Mouse (Mus musculus) erythroblast, embryonic 14.5 days (primary cell): ENCODE results near the gene Tmem121. TPM values are rescaled to one million over a fixed set of nuclear protein-coding genes. Genes with fewer than 3 reads are reported as not detected.

Source experiments
- H3K27me3 ChIP-seq: 2 replicates; pipeline ENCODE4 v1.6.1; 2012; ENCODE audit warnings: inconsistent platforms; ENCODE audit not compliant: control insufficient read depth
- H3K36me3 ChIP-seq: 2 replicates; pipeline ENCODE4 v1.6.1; 2012; ENCODE audit warnings: mild to moderate bottlenecking, inconsistent platforms; ENCODE audit not compliant: control insufficient read depth
- H3K4me1 ChIP-seq: 2 replicates; pipeline ENCODE4 v1.6.1; 2012; ENCODE audit warnings: inconsistent platforms; ENCODE audit not compliant: control insufficient read depth
- H3K4me3 ChIP-seq: replicated peaks from 2 replicates; pipeline ENCODE3; 2012; ENCODE audit warnings: moderate library complexity, mild to moderate bottlenecking, inconsistent platforms
- H3K9me3 ChIP-seq: 2 replicates; pipeline ENCODE4 v1.6.1; 2012; ENCODE audit warnings: low read length, inconsistent platforms, mixed read lengths; ENCODE audit not compliant: control insufficient read depth
- GATA1 ChIP-seq: IDR thresholded peaks from 2 replicates; pipeline ENCODE4 v1.6.1; 2012; ENCODE audit warnings: low read length, inconsistent platforms, mixed read lengths
- TAL1 ChIP-seq: IDR thresholded peaks from 3 replicates; pipeline ENCODE4 v1.6.1; 2012; ENCODE audit warnings: low read length, inconsistent platforms, mixed read lengths
- polyA plus RNA-seq: library from polyadenylated mRNA; stranded (reverse); fragments of >175 nt; gene quantifications from 2 replicates; pipeline ENCODE4 v1.2.3, GENCODE M21; 2012

Gene Tmem121
- polyA plus RNA-seq, 1 experiment = not detected

DNA sequence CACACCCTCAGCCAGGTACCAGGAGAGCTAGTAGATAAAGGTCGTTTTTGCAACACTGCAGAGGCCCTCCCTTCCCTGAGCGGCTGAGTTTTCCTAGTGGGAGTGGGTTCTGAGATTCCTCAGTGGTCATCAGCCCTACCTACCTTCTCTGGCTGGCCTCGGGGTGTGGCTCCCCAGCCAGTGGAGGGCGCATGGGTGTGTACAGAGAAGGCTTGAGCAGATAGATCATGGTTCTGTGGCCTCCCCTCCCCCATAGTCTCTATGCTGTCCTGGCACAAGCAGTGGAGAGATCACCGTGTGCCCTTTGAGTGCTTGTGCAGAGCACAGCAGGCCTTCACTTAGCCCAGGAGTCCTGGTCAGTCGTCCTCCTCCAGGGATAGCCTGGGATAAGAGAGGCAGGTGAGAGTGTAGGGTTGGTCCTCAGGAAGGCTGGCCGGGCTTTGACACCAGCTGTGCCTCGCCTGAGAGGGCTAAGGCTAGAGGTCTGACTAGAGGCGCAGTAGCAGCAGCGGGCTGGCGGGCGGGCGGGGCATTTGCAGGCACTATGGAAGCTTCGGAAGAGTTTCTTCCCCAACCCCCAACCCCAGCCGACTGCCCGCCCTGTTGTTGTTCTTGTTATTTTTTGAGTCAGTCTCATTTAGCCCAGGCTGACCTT lies 37.2 kb upstream of the Tmem121 start:
- Histone ChIP-seq H3K9me3 (no peaks in the 10 kb centered on the region), H3K4me3 (no peak overlapping the region), H3K36me3 (peaks cover 22% of the 10 kb centered on the region), H3K4me1 (peaks cover 76% of the 10 kb centered on the region), H3K27me3 (peaks cover 79% of the 10 kb centered on the region)
- TF ChIP-seq TAL1 = no peak
- no peak for TF ChIP-seq GATA1

DNA sequence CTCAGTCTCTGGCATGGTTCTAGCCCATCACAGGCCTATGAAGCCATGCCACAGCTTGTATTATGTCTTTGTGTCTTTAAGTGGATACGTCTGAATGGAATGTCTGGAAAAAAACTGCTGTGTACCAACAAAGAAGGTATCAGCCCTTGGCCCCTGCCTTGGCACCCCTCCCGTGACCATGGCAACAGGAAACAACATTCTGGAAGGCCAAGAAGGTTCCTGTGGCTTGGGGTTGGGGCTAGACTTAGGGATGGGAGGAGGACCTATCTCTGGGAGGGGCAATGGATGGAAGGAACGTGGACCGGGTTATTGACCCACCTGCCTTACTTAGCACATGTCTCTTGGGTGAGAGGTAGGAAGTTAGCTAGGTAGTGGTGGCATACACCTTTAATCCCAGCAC lies 36.4 kb upstream of the Tmem121 start:
- TF ChIP-seq TAL1 = no peak
- TF ChIP-seq GATA1 = no peak
- no peak overlapping the region for H3K4me3 ChIP-seq
- H3K27me3 ChIP-seq = peaks cover 76% of the 10 kb centered on the region
- H3K9me3 ChIP-seq = no peaks in the 10 kb centered on the region
- peaks cover 14% of the 10 kb centered on the region for H3K36me3 ChIP-seq
- H3K4me1 ChIP-seq = peaks cover 70% of the 10 kb centered on the region

DNA sequence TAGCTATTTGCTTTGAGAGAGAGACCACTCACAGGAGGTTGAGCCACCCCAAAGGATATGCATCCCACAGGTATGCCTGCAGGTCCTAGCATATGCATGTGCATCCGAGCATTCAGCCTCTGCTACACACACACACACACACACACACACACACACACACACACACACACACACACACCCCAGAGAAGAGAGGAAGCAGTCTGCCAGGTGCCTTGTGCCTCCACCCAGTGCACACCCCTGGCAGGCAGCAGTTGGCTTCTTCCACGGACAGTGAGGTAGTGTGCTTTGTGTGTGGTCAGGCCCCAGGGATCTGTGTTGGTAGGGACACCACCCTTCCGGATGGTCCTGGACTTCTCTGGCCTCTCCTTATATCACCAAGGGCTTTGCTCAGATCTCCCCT lies 35.8 kb upstream of the Tmem121 start:
- no peak for TF ChIP-seq TAL1
- no peak for TF ChIP-seq GATA1
- Histone ChIP-seq H3K4me3 (no peak overlapping the region), H3K9me3 (no peaks in the 10 kb centered on the region), H3K4me1 (peaks cover 74% of the 10 kb centered on the region), H3K27me3 (peaks cover 76% of the 10 kb centered on the region), H3K36me3 (peaks cover 8% of the 10 kb centered on the region)

DNA sequence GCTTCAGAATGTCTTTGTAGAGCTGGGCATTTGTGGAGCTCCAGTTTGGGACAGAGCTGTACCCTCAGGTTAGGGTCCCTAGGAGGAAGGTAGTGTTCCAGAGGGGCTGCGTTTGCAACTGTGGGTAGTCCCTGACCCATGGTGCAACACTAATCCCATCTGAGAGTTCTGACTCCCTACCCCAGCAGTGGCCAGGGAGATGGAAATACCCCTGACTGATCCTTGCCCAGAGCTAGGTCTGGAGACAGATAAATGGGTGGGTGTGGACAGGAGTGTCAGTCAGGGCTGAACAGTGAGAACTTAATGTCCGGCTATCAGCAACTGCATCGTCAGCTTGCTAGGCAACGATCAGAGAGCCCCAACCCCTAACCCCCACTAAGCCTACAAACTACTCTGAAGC lies 35.1 kb upstream of the Tmem121 start:
- Histone ChIP-seq H3K27me3 (peaks cover 76% of the 10 kb centered on the region), H3K4me1 (peaks cover 81% of the 10 kb centered on the region), H3K9me3 (no peaks in the 10 kb centered on the region), H3K36me3 (peaks cover 2% of the 10 kb centered on the region), H3K4me3 (no peak overlapping the region)
- no peak for TF ChIP-seq TAL1
- TF ChIP-seq GATA1 = no peak

DNA sequence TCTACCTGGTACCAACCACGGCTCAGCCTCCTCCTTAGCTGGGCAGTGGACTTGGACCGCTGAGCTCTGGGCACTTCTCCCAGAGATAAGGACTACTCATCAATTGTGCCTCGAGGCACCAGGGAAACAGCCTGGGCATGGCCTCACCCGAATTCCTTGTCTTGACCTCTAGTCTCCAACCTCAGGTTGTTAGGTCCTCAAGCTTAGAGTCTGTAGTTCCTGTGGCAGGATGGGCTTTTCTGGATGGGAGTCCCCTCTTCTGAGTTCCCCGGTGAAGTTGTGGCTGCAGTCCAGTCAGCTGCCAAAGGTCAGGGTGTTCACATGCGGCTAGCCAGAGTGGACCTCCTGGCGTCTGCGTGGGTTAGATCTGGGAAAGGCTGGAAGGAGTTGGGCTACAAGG lies 34.7 kb upstream of the Tmem121 start:
- Histone ChIP-seq H3K27me3 (peaks cover 76% of the 10 kb centered on the region), H3K4me1 (peaks cover 80% of the 10 kb centered on the region), H3K4me3 (no peak overlapping the region), H3K9me3 (no peaks in the 10 kb centered on the region), H3K36me3 (no peaks in the 10 kb centered on the region)
- no peak for TF ChIP-seq GATA1
- no peak for TF ChIP-seq TAL1

DNA sequence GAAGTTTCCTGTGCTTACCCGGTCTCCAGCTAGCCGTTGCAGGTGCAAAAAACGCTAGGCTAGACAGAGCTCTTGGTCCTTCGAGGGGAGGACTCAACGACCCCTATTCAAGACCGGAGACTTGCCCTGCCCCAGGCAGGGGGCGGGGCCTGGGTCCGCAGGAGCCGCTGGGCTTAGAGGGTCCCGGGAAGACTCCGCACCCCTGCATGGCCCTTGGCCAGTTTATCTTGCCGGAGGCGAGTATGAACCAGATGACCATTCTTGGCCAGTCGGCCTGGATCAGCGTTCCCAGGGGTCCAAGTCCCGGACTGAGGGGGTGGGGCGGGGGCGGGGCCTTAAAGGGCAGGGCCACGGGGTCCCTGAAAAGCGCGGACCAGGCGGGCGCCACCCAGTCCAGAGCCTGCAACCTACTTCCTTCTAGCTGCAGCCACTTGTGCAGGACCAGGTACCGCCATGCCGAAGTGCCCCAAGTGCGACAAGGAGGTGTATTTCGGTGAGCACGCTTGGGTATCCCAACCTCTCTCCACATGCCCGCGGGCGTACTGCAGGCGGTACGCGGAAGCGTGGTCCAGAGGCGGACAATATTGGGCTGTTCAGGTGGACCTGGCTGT lies 34.0 kb upstream of the Tmem121 start:
- TF ChIP-seq TAL1 (no peak), GATA1 (no peak)
- Histone ChIP-seq H3K27me3 (peaks cover 69% of the 10 kb centered on the region), H3K36me3 (no peaks in the 10 kb centered on the region), H3K4me1 (peaks cover 77% of the 10 kb centered on the region), H3K9me3 (no peaks in the 10 kb centered on the region), H3K4me3 (peak overlapping the region; percentile 49)

DNA sequence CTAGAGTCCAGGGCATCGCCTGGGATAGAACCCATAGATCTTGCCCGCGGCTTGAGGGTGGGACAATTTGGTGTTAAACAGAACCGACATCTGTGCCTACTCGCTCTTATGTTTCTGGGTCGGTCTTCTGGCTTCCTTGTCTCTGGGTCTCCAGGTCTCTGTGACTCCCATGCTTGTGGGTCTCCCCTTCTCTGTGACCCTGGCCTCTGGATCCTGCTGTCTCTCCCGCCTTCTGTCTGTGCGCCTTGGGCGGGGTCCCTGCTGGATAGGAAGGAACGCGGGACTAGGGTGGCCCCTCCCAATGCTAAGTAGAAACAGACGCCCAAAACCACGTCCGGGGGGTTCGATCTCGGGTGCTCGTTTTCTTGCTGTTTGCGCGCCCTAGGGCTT lies 33.5 kb upstream of the Tmem121 start:
- Histone ChIP-seq H3K36me3 (no peaks in the 10 kb centered on the region), H3K27me3 (peaks cover 64% of the 10 kb centered on the region), H3K4me3 (peak overlapping the region; percentile 49), H3K4me1 (peaks cover 77% of the 10 kb centered on the region), H3K9me3 (no peaks in the 10 kb centered on the region)
- TF ChIP-seq TAL1 = no peak
- no peak for TF ChIP-seq GATA1

DNA sequence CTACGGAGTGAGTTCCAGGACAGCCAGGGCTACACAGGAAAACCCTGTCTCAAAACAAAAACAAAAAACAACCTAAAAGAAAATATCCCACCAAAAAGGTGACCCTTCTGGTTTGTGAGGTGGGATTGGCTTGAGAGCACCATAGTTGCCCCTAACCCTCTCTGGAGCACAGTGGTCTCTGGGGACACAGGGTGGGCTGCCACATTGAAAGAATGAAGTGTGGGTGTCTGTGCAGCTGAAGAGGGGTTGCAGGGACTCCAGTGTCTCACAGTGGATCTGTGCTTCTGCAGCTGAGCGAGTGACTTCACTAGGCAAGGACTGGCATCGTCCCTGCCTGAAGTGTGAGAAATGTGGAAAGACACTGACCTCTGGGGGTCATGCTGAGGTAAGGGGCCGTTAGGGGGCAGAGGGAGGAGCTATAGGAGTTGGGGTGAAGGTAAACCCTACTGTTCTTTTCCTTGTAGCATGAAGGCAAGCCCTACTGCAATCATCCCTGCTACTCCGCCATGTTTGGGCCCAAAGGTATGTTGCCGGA lies 32.7 kb upstream of the Tmem121 start:
- peaks cover 77% of the 10 kb centered on the region for H3K4me1 ChIP-seq
- TF ChIP-seq TAL1 (no peak), GATA1 (no peak)
- H3K4me3 ChIP-seq = no peak overlapping the region
- peaks cover 7% of the 10 kb centered on the region for H3K36me3 ChIP-seq
- peaks cover 58% of the 10 kb centered on the region for H3K27me3 ChIP-seq
- H3K9me3 ChIP-seq = no peaks in the 10 kb centered on the region

DNA sequence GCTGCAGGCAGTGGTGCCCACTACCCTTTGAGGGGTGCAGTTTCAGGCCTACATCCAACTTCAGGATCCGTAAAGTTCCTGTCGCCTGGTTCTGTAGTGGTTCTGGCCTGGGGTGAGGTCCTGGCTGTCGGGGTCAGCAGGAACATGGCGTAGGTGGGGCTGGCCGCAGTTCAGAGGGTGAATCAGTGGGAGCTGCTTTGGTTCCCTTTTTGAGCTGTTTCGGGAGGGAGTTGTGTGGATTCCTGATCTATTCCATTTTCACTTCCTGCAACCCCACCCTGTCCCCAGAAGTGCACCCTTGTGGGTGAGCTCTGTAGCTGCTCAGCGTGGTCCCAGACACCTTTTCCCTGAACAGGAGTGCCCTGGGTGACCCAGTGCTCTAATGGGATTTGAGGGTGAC lies 31.8 kb upstream of the Tmem121 start:
- TF ChIP-seq GATA1 (no peak), TAL1 (no peak)
- Histone ChIP-seq H3K4me1 (peaks cover 68% of the 10 kb centered on the region), H3K9me3 (no peaks in the 10 kb centered on the region), H3K4me3 (no peak overlapping the region), H3K27me3 (peaks cover 49% of the 10 kb centered on the region), H3K36me3 (peaks cover 10% of the 10 kb centered on the region)
